Mouse (Mus musculus): ENCODE data around the gene Asphd1.

- TF ChIP-seq CTCF (IDR thresholded peaks at IDR 0.05; ENCODE audit: low read depth, low read length) (no peak), POLR2A (IDR thresholded peaks at IDR 0.05; ENCODE audit: insufficient read depth, low read length) (no peak)
Measured at GRCm38 (mm10) chr7:126983113-126983512, 33.7 kb upstream of the Asphd1 start.
